Mouse (Mus musculus): ENCODE measurements around the gene Mtfmt. TPM values are rescaled to one million over a fixed set of nuclear protein-coding genes. Genes with fewer than 3 reads are reported as not detected.

Mtfmt gene
- polyA plus RNA-seq, 1 experiment from 2014 or later = 21.3 TPM

Other genes with a start within 250 kb of the Mtfmt start
- 7.5 and 8.9 TPM in 2 replicates for gene Parp16, start 240.4 kb upstream of the Mtfmt start, polyA plus RNA-seq (2015; fragmentation: Nextera tagmentation; extraction: Ambion mirVana)
- 2.6 and 3.5 TPM in 2 replicates for gene Cilp, start 170.6 kb upstream of the Mtfmt start, polyA plus RNA-seq (2015; fragmentation: Nextera tagmentation; extraction: Ambion mirVana)
- gene Clpx, start 141.5 kb upstream of the Mtfmt start, polyA plus RNA-seq (2015; fragmentation: Nextera tagmentation; extraction: Ambion mirVana) = 55.7 and 57.6 TPM in 2 replicates
- 10.9 and 11.4 TPM in 2 replicates for gene Pdcd7, start 89.7 kb upstream of the Mtfmt start, polyA plus RNA-seq (2015; fragmentation: Nextera tagmentation; extraction: Ambion mirVana)
- gene Ubap1l, start 74.7 kb upstream of the Mtfmt start, polyA plus RNA-seq (2015; fragmentation: Nextera tagmentation; extraction: Ambion mirVana) = 0.25 TPM in 1 of 2 replicates, not detected in the other
- 1.2 and 1.5 TPM in 2 replicates for gene Kbtbd13, start 44.1 kb upstream of the Mtfmt start, polyA plus RNA-seq (2015; fragmentation: Nextera tagmentation; extraction: Ambion mirVana)
- 8.6 and 8.7 TPM in 2 replicates for gene Rasl12, start 37.3 kb upstream of the Mtfmt start, polyA plus RNA-seq (2015; fragmentation: Nextera tagmentation; extraction: Ambion mirVana)
- not detected in 2 replicates for gene Slc51b, start 12.8 kb upstream of the Mtfmt start, polyA plus RNA-seq (2015; fragmentation: Nextera tagmentation; extraction: Ambion mirVana)
- 144 and 153 TPM in 2 replicates for gene Spg21, start 25.2 kb downstream of the Mtfmt start, polyA plus RNA-seq (2015; fragmentation: Nextera tagmentation; extraction: Ambion mirVana)
- gene Ankdd1a, start 84.4 kb downstream of the Mtfmt start, polyA plus RNA-seq (2015; fragmentation: Nextera tagmentation; extraction: Ambion mirVana) = 0.32 and 0.51 TPM in 2 replicates
- 15.0 and 16.0 TPM in 2 replicates for gene Plekho2, start 144.3 kb downstream of the Mtfmt start, polyA plus RNA-seq (2015; fragmentation: Nextera tagmentation; extraction: Ambion mirVana)
- 10.8 and 11.5 TPM in 2 replicates for gene Pif1, start 151.4 kb downstream of the Mtfmt start, polyA plus RNA-seq (2015; fragmentation: Nextera tagmentation; extraction: Ambion mirVana)
- gene Rbpms2, start 193.9 kb downstream of the Mtfmt start, polyA plus RNA-seq (2015; fragmentation: Nextera tagmentation; extraction: Ambion mirVana) = 7.9 and 8.9 TPM in 2 replicates
- 304 and 311 TPM in 2 replicates for gene Oaz2, start 232.2 kb downstream of the Mtfmt start, polyA plus RNA-seq (2015; fragmentation: Nextera tagmentation; extraction: Ambion mirVana)